Mouse (Mus musculus) brain, embryonic 14.5 days (tissue): ENCODE results near the gene Edar. TPM values are rescaled to one million over a fixed set of nuclear protein-coding genes. Genes with fewer than 3 reads are reported as not detected.

Experiments
- DNase-seq: peaks from one replicate; pipeline ENCODE4 v3.0.0-alpha.2; 2011; ENCODE audit warnings: low read depth
- CTCF ChIP-seq: fragments of 200-500 bp; IDR thresholded peaks from 2 replicates; pipeline ENCODE4 v1.5.1; 2012; ENCODE audit warnings: inconsistent platforms, mild to moderate bottlenecking, moderate library complexity, borderline replicate concordance; ENCODE audit not compliant: insufficient read depth, insufficient read length; ENCODE audit errors: extremely low read depth
- POLR2A ChIP-seq: fragments of 200-500 bp; IDR thresholded peaks from 2 replicates; pipeline ENCODE4 v1.6.1; 2012; ENCODE audit warnings: mild to moderate bottlenecking, inconsistent platforms, borderline replicate concordance; ENCODE audit not compliant: poor library complexity, insufficient read depth, insufficient read length, severe bottlenecking; ENCODE audit errors: extremely low read depth
- polyA plus RNA-seq: library from polyadenylated mRNA; depleted of rRNA; stranded (reverse); fragments of >200 nt; gene quantifications from 2 replicates; pipeline ENCODE4 v1.2.3, GENCODE M21; 2012; rRNA removed

The Edar gene
- polyA plus RNA-seq, 1 experiment = 0.67 TPM

DNA sequence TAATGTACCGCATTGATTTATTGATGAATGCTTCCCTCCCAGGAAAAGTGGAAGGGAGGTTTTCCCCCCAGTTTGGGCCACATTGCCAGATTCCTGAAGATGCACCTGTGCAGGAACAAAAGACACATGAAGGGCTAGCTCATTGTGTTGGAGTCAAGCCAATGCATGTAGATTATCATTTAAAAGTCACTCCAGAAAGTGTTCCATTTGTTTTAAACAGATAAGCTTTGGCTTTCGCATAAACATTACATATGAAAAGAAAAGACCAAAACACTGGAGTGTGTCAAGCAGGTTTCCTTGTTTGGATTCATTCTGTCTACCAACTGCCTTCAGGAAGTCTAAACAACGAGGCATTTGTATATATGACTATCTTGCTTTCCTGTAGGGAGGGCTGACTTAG lies 81.0 kb downstream of the Edar start:
- TF ChIP-seq POLR2A = no peak
- no peak for TF ChIP-seq CTCF
- no peak for DNase-seq

DNA sequence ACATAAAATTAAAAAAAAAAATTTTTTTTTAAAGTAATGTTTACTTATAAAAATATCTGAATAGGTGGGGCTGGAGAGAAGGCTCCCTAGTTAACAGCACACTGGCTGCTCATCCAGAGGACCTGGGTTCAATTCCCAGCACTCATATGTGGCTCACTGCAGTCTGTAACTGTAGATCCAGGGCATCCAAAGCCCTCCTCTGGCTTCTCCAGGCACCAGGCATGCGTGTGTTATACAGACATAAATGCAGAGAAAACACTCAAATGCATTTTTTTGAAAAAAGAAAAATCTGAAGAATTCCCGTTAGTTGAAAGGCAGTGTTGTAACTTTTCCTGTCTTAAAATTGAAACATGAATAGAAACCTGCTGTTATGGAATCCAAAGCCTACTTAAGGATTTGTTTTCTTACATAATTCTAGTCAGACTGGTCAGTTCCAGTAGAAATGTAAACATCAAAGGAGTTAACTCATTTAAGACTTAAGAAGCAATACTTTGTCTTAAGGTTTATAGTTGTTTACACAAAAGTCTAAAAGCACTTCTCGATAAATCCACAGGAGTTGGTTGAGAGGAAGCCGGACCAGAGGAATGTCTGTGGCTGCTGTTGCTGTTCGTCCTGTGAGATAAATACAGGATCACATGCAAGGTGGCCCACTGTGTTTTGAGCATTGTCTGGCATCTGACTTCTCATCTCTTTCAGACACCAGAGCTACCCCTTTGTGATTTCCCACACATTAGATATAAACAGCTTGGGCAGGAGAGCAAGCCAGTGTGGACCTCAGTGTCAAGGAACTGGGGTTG lies 89.8 kb downstream of the Edar start:
- no peak for DNase-seq
- TF ChIP-seq CTCF (no peak), POLR2A (no peak)

DNA sequence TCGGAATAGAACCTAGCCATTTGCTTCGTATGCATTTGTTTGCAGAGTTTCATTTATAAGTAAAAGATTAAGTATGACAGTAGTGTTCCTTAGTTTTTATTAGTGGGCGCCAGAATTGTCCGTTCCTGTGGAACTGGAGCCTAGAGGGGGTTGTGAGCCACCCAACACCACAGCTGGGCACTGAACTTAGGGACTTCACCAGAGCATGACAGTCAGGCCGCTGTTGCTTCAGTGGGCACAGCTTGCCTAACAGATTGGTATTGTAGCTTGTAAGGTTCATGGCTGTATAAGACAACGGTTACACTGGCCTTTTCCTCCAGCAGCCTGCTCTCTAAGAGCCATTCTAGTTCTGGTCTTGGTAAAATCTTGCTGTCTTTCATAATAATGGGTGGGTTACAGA lies 114.9 kb downstream of the Edar start:
- DNase-seq = no peak
- TF ChIP-seq POLR2A = no peak
- no peak for TF ChIP-seq CTCF

DNA sequence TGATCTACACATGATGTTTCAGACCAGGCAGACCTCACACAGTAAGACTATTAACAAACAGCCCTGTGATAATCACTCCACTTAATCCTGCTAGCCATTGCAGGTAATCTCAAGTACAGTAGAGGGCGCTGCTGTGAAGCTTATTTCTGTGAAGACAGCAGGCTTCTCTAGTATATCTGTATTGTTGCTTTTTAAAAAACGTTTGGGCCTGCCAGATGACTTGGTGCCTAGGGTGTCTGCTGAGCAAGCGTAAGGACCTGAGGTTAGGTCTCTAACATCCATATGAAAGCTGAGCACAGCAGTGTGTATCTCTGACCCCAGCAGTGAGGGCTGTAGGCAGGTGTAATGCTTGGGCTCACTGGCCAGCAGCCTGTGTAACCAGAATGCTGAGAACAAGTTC lies 115.6 kb downstream of the Edar start:
- DNase-seq = peak; percentile 85
- TF ChIP-seq POLR2A (no peak), CTCF (peak; percentile 68; the same call in 1 of the 2 replicates)

DNA sequence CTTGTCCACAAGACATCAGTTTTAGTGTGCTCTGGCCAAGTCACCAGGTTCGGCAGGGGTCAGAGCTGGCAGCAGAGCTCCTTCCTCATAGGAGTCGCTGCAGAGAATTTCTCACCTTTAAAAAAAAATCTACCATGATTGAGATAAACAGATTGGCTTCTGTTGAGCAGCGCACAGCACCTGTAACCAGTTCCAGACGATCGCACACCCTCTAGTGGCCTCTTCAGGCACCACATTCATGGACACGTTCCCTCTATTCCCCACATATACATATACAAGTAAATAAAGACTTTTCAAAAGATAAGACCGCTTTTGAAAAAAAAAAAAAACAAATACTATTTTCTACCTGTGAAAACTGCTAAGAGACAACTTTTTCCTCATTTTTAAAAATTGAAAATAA lies 116.4 kb downstream of the Edar start:
- no peak for TF ChIP-seq POLR2A
- peak; percentile 67 for TF ChIP-seq CTCF
- peak; percentile 66 for DNase-seq

DNA sequence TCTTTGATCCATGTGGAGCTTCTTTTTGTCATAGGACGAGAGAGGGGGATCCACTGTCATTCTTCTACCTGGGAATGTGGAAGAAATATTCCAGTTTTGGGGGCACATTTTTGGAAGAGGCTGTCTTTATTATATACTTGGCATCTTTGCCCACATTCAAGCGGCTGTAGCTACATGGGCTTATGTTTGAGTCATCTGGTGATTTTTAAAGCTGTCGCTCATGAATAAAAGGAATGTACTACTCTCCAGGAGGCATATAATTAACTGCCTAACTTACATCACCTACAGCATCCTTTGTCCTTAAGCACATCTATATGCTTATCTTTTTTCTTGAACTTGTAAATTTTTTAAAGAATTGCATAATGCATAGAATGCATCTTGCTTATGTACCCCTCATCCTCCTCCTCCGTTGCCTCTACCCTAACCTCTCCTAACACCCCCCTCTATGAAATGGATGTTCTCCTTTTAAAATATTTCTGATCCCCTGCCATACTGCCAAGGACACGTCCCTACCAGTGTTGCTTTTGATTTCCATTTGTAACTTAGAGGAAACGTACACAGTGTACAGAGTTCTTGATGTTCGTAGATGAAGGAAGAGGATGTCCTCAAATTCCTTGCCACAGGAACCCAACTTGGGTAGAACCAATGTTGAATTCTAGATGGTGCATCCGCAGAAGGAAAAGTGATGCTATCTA lies 120.6 kb downstream of the Edar start:
- no peak for DNase-seq

More for the DNA sequence above, 120.6 kb downstream of the Edar start:
- no peak for TF ChIP-seq CTCF
- TF ChIP-seq POLR2A = no peak

Other genes with a start within 250 kb of the Edar start
- 9.8 and 15.7 TPM in 2 replicates for gene Ranbp2, start 228.7 kb downstream of the Edar start, polyA plus RNA-seq
- 4.0 and 4.6 TPM in 2 replicates for gene Ccdc138, start 177.7 kb downstream of the Edar start, polyA plus RNA-seq
- gene Gm17542, start 42.6 kb upstream of the Edar start, polyA plus RNA-seq = not detected in 2 replicates
- gene Sh3rf3, start 137.7 kb upstream of the Edar start, polyA plus RNA-seq = 10.4 and 15.0 TPM in 2 replicates